Mouse (Mus musculus) limb, embryonic 15.5 days (tissue): ENCODE data around the gene Cpox. TPM values are rescaled to one million over a fixed set of nuclear protein-coding genes. Genes with fewer than 3 reads are reported as not detected.
A peak's percentile ranks its signal among the peaks of the same experiment; 100 is the strongest.
"Not testable (repeated sequence)": the region's sequence is repeated elsewhere in the genome, so short reads cannot be mapped to it uniquely, and the experiment has no call there.

ENCODE experiments used
- ATAC-seq: fragments of 200-750 bp; cut with Nextera tagmentation; 2 replicates; pipeline ENCODE4 v1.8.0; 2017; ENCODE audit warnings: low read depth, moderate TSS enrichment; ENCODE audit not compliant: insufficient number of reproducible peaks, low FRiP score, low TSS enrichment
- H3K27ac ChIP-seq: fragments of 300-500 bp; sonication (generic); 2 replicates; pipeline ENCODE4 v1.5.1; 2015; ENCODE audit warnings: moderate library complexity, mild to moderate bottlenecking, inconsistent platforms
- H3K27me3 ChIP-seq: fragments of 300-500 bp; sonication (generic); 2 replicates; pipeline ENCODE4 v1.6.1; 2015; ENCODE audit warnings: inconsistent platforms
- H3K36me3 ChIP-seq: fragments of 300-500 bp; sonication (generic); 2 replicates; pipeline ENCODE4 v1.6.1; 2015; ENCODE audit warnings: inconsistent platforms
- H3K4me1 ChIP-seq: fragments of 300-500 bp; sonication (generic); 2 replicates; pipeline ENCODE4 v1.6.1; 2015; ENCODE audit warnings: inconsistent platforms
- H3K4me2 ChIP-seq: fragments of 300-500 bp; sonication (generic); 2 replicates; pipeline ENCODE4 v1.6.1; 2015; ENCODE audit warnings: mild to moderate bottlenecking, inconsistent platforms
- H3K4me3 ChIP-seq: fragments of 300-500 bp; sonication (generic); 2 replicates; pipeline ENCODE4 v1.5.1; 2015; ENCODE audit warnings: mild to moderate bottlenecking, inconsistent platforms
- H3K9ac ChIP-seq: fragments of 300-500 bp; sonication (generic); 2 replicates; pipeline ENCODE4 v1.6.1; 2015; ENCODE audit warnings: inconsistent platforms
- H3K9me3 ChIP-seq: fragments of 300-500 bp; sonication (generic); 2 replicates; pipeline ENCODE4 v1.6.1; 2016; ENCODE audit warnings: inconsistent platforms
- WGBS: fragments of 180-500 bp; shearing (Covaris S2); methylation state at CpG from one replicate; pipeline ENCODE4 v1.1.7; 2015; 5-methylcytosine and 5-hydroxymethylcytosine counted together
- polyA plus RNA-seq: library from polyadenylated mRNA; unstranded; fragments of >200 nt; fragmentation: Nextera tagmentation; extraction: Ambion mirVana; gene quantifications from 2 replicates; pipeline ENCODE4 v1.2.1, GENCODE M21; 2015

Cpox gene
- polyA plus RNA-seq, 1 experiment from 2014 or later: 30.0 TPM

- WGBS: 92% methylated on average over 10 of the region's 10 CpGs
- no peaks in the 10 kb centered on the region for H3K9me3 ChIP-seq
- no peaks in the 10 kb centered on the region for H3K36me3 ChIP-seq
- ATAC-seq: no peak
- H3K4me1 ChIP-seq: no peaks in the 10 kb centered on the region
- no peak overlapping the region for H3K4me3 ChIP-seq
- H3K9ac ChIP-seq: no peak overlapping the region
- no peak overlapping the region for H3K27ac ChIP-seq
- no peak overlapping the region for H3K4me2 ChIP-seq
- no peaks in the 10 kb centered on the region for H3K27me3 ChIP-seq
Observed at GRCm38 (mm10) chr16:58649979-58650378, 20.1 kb upstream of the Cpox start.

DNA sequence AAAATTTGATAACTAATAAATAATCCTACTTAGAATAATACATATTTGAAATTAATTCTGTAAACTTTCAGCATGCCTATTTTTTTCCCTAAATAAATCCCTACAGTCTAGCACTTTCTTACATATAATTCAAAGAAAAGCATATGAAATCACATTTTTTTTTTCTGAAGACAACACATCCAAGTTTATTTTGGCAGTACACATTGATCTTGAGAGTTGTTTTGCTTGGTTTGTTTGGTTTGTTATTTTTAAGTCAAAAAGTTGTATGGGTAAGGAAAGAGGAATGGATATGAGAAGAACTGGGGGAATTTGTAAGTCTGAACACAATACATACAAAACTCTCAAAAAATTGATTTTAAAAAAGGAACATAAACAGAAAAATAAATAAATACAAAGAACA is 14.3 kb upstream of the Cpox start:
- Histone ChIP-seq H3K4me1 (no peaks in the 10 kb centered on the region), H3K27ac (no peak overlapping the region), H3K9me3 (no peaks in the 10 kb centered on the region), H3K4me3 (no peak overlapping the region), H3K9ac (no peak overlapping the region), H3K27me3 (no peaks in the 10 kb centered on the region), H3K36me3 (no peaks in the 10 kb centered on the region), H3K4me2 (no peak overlapping the region)
- ATAC-seq: no peak

GRCm38 (mm10) chr16:58656526-58656925 is 13.6 kb upstream of the Cpox start:
- Histone ChIP-seq H3K27ac (no peak overlapping the region), H3K9ac (no peak overlapping the region), H3K9me3 (no peaks in the 10 kb centered on the region), H3K27me3 (no peaks in the 10 kb centered on the region), H3K36me3 (no peaks in the 10 kb centered on the region), H3K4me3 (no peak overlapping the region), H3K4me1 (no peaks in the 10 kb centered on the region), H3K4me2 (no peak overlapping the region)
- 89% methylated on average over 4 of the region's 4 CpGs for WGBS
- no peak for ATAC-seq

DNA sequence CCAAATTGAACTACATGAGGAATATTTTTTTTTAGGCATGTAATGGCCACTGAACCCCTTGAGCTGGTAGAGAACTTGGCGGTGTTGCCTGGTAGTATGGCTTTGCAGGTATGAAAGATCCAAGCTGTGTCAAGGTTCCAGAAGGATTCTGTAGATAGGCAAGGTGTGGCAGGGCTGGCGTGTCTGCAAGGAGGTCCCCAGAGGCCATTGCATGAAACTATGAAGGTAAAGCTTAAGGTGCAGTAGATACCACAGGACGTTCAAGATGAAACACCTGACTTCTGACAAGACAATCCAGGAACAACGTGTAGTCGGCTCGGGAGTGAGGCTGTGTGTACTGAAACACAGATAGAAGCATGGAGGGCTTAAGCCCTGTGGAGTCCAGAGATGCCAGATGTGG is 11.4 kb upstream of the Cpox start:
- no peaks in the 10 kb centered on the region for H3K9me3 ChIP-seq
- H3K4me1 ChIP-seq: no peaks in the 10 kb centered on the region
- no peaks in the 10 kb centered on the region for H3K27me3 ChIP-seq
- no peak overlapping the region for H3K4me3 ChIP-seq
- ATAC-seq: no peak
- no peak overlapping the region for H3K4me2 ChIP-seq
- no peak overlapping the region for H3K27ac ChIP-seq
- no peak overlapping the region for H3K9ac ChIP-seq
- H3K36me3 ChIP-seq: no peaks in the 10 kb centered on the region
- 85% methylated on average over 6 of the region's 6 CpGs for WGBS

DNA sequence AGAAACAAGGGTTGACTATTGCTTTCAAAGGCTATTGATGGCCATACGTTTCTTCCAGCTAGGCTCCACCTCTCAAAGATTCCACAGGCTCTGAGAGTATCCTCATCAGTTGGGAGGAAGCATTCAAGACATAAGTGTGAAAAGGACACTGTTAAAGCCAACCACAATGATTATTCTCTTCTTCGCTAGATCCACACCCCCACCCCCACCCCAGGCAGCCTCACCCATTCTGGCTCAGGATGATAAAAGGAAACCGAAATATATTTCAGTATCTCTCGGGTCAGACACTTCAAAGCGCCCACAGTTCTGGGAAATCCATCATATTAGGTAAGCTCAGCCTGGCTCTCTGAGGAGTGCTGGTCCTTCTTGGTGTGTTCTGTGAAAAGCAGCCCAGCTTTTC is 8.3 kb upstream of the Cpox start:
- 73% methylated on average over 5 of the region's 5 CpGs for WGBS
- Histone ChIP-seq H3K4me3 (no peak overlapping the region), H3K27me3 (no peaks in the 10 kb centered on the region), H3K27ac (no peak overlapping the region), H3K4me1 (no peaks in the 10 kb centered on the region), H3K36me3 (no peaks in the 10 kb centered on the region), H3K9me3 (no peaks in the 10 kb centered on the region), H3K4me2 (no peak overlapping the region), H3K9ac (no peak overlapping the region)
- ATAC-seq: no peak

DNA sequence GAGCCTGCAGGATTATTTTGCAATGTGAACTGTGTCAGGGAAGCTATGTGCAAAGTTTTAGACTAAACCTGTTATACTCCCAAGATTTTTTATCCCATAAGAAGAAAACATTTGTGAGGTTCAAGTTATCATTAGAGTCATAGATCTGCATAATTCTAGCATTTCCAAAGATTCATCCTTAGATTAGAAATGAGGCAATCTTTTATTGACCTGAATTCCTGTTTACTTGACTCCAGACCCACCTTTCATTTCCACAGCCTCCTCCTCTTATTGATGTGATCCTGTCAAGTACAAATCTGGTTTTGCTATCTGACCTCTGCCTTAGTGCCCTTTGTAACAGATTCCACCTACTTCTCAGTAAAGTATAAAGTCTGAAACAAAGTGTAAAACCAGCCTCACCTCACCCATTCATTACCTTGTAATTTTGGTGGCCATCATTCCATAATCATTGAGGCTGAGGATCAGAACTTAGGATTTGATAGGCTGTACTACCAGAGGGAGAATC is 7.8 kb upstream of the Cpox start:
- H3K27me3 ChIP-seq: no peaks in the 10 kb centered on the region
- H3K9ac ChIP-seq: no peak overlapping the region
- no peak for ATAC-seq
- no peaks in the 10 kb centered on the region for H3K36me3 ChIP-seq
- no peak overlapping the region for H3K27ac ChIP-seq
- H3K4me1 ChIP-seq: no peaks in the 10 kb centered on the region
- H3K9me3 ChIP-seq: no peaks in the 10 kb centered on the region
- H3K4me2 ChIP-seq: no peak overlapping the region
- H3K4me3 ChIP-seq: no peak overlapping the region

GRCm38 (mm10) chr16:58663021-58663420 is 7.1 kb upstream of the Cpox start:
- Histone ChIP-seq H3K36me3 (no peaks in the 10 kb centered on the region), H3K27me3 (no peaks in the 10 kb centered on the region), H3K9ac (no peak overlapping the region), H3K4me3 (no peak overlapping the region), H3K4me2 (no peak overlapping the region), H3K4me1 (no peaks in the 10 kb centered on the region), H3K27ac (no peak overlapping the region), H3K9me3 (no peaks in the 10 kb centered on the region)
- ATAC-seq: no peak
- WGBS: 61% methylated on average over 5 of the region's 5 CpGs

- Histone ChIP-seq H3K4me3 (no peak overlapping the region), H3K4me2 (no peak overlapping the region), H3K9ac (no peak overlapping the region), H3K27me3 (no peaks in the 10 kb centered on the region), H3K9me3 (no peaks in the 10 kb centered on the region), H3K4me1 (no peaks in the 10 kb centered on the region), H3K36me3 (no peaks in the 10 kb centered on the region), H3K27ac (no peak overlapping the region)
- WGBS: 84% methylated on average over 2 of the region's 2 CpGs
- ATAC-seq: no peak
Observed at GRCm38 (mm10) chr16:58663816-58664215, 6.3 kb upstream of the Cpox start.

DNA sequence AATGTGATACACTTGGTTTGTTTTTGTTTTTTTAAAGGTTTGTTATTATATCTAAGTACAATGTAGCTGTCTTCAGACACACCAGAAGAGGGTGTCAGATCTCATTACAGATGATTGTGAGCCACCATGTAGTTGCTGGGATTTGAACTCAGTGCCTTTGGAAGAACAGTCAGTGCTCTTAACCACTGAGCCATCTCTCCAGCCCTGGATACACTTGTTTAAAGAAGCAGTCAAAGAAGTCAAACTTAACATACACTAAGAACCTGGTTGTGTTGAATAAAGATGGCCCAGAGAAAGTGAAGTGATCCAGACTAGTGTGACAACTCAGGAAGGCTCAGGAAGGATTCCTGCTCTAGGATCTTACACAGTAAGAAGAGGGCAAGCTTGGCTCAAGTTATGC is 5.0 kb upstream of the Cpox start:
- H3K4me3 ChIP-seq, H3K9ac ChIP-seq, H3K36me3 ChIP-seq, H3K27me3 ChIP-seq, H3K4me2 ChIP-seq, H3K4me1 ChIP-seq, H3K27ac ChIP-seq, ATAC-seq, H3K9me3 ChIP-seq: not testable (repeated sequence)

DNA sequence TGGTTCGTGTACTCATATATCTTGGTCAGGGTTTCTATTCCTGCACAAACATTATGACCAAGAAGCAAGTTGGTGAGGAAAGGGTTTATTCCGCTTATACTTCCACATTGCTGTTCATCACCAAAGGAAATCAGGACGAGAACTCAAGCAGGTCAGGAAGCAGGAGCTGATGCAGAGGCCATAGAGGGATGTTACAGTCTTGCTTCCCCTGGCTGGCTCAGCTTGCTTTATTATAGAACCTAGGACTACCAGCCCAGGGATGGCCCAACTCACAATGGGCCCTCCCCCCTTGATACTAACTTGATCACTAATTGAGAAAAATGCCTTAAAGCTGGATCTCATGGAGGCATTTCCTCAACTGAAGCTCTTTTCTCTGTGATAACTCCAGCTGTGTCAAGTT is 3.4 kb upstream of the Cpox start:
- not testable (repeated sequence) for H3K4me1 ChIP-seq, ATAC-seq, H3K27me3 ChIP-seq, H3K27ac ChIP-seq, H3K9me3 ChIP-seq, H3K4me3 ChIP-seq, H3K9ac ChIP-seq, H3K4me2 ChIP-seq, H3K36me3 ChIP-seq
- WGBS: 80% methylated on average over 3 of the region's 3 CpGs

DNA sequence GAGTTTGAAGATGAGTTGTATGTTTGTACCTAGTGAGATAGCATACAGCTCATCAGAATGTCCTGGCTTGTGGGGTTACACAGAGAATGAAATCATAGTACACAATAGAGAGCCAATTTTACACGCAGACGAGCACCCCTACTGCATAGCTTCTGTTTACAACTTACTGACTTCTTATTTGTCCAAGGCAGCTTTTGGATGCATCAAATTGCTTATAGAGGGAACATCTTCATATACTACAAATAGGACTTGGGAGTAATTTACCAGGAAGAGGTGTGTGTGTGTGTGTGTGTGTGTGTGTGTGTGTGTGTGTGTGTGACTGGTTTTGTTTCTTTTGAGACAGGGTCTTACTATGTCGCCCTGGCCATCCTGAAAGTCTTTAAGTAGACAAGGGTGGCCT is 1.5 kb upstream of the Cpox start:
- WGBS: 82% methylated on average over 3 of the region's 3 CpGs
- H3K4me1 ChIP-seq: 0 out of 2 replicates have a peak, but pooled peaks cover 8% of the 10 kb centered on the region
- H3K27ac ChIP-seq: no peak overlapping the region
- H3K9me3 ChIP-seq: no peaks in the 10 kb centered on the region
- ATAC-seq: no peak
- H3K4me2 ChIP-seq: no peak overlapping the region
- no peak overlapping the region for H3K9ac ChIP-seq
- peaks cover 7% of the 10 kb centered on the region for H3K36me3 ChIP-seq
- no peak overlapping the region for H3K4me3 ChIP-seq
- H3K27me3 ChIP-seq: no peaks in the 10 kb centered on the region

GRCm38 (mm10) chr16:58669264-58669663 is 828 bp upstream of the Cpox start:
- H3K9me3 ChIP-seq: no peaks in the 10 kb centered on the region
- no peak overlapping the region for H3K9ac ChIP-seq
- no peak overlapping the region for H3K4me3 ChIP-seq
- 49% methylated on average over 5 of the region's 5 CpGs for WGBS
- H3K4me2 ChIP-seq: no peak overlapping the region
- H3K27me3 ChIP-seq: no peaks in the 10 kb centered on the region
- ATAC-seq: no peak
- H3K4me1 ChIP-seq: 0 out of 2 replicates have a peak, but pooled peaks cover 8% of the 10 kb centered on the region
- no peak overlapping the region for H3K27ac ChIP-seq
- H3K36me3 ChIP-seq: peaks cover 14% of the 10 kb centered on the region

DNA sequence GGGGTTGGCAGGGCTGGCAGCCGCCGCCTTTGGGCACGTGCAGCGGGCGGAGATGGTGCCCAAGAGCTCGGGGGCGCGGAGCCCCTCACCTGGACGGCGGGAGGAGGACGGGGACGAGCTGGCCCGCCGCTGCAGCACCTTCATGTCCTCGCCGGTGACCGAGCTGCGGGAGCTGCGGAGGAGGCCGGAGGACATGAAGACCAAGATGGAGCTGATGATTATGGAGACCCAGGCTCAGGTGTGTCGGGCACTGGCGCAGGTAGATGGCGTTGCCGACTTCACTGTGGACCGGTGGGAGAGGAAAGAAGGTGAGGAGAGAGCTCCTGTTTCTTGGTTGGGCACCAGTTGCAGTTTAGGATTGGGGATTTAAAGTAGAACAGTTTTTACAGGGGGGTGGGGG is 551 bp downstream of the Cpox start:
- H3K4me1 ChIP-seq: 0 out of 2 replicates have a peak, but pooled peaks cover 8% of the 10 kb centered on the region
- WGBS: under 1% methylated on average over 25 of the region's 25 CpGs
- peaks cover 24% of the 10 kb centered on the region for H3K36me3 ChIP-seq
- peak overlapping the region; percentile 76 for H3K4me3 ChIP-seq
- H3K9me3 ChIP-seq: no peaks in the 10 kb centered on the region
- H3K9ac ChIP-seq: peak overlapping the region; percentile 80
- no peaks in the 10 kb centered on the region for H3K27me3 ChIP-seq
- peak overlapping the region; percentile 85 for H3K27ac ChIP-seq
- H3K4me2 ChIP-seq: peak overlapping the region; percentile 75
- ATAC-seq: no peak
